Mouse (Mus musculus) CH12.LX (cell line): ENCODE measurements around the gene Ppp6r3. TPM values are rescaled to one million over a fixed set of nuclear protein-coding genes. Genes with fewer than 3 reads are reported as not detected.

Experiments
- DNase-seq: peaks from one replicate; pipeline ENCODE4 v3.0.0-alpha.2; 2013; ENCODE audit errors: extremely low read depth
- H3K27ac ChIP-seq: 2 replicates; pipeline ENCODE4 v1.5.1; 2012; ENCODE audit warnings: low read depth, mild to moderate bottlenecking, control low read depth, moderate library complexity; ENCODE audit not compliant: insufficient read depth
- H3K27me3 ChIP-seq: replicated peaks from 2 replicates; pipeline ENCODE3; 2012; ENCODE audit warnings: inconsistent platforms
- H3K36me3 ChIP-seq, 2 experiments: replicated peaks in 1 of 2; 2 replicates each; pipeline versions ENCODE3 to v1.6.1; 2012; ENCODE audit warnings: inconsistent platforms in 1 of 2, low read length in 1 of 2, mild to moderate bottlenecking in 1 of 2, mixed read lengths in 1 of 2, moderate library complexity in 1 of 2; ENCODE audit not compliant: control insufficient read depth in 1 of 2, insufficient read depth in 1 of 2
- H3K4me1 ChIP-seq, 2 experiments: 2 replicates each; pipeline ENCODE4 v1.6.1; 2012; ENCODE audit warnings: inconsistent platforms in 1 of 2, moderate library complexity in 1 of 2; ENCODE audit not compliant: insufficient read depth in 2 of 2, control insufficient read depth in 1 of 2
- H3K4me2 ChIP-seq: 2 replicates; pipeline ENCODE4 v1.6.1; 2012; ENCODE audit warnings: low read depth, mild to moderate bottlenecking, control low read depth; ENCODE audit not compliant: poor library complexity, insufficient read depth, severe bottlenecking
- H3K4me3 ChIP-seq, 3 experiments: fragments of 150-350 bp in 1 of 3; sonication (generic) in 1 of 3; replicated peaks in 1 of 3; 2 replicates each; pipeline versions ENCODE3 to v1.5.1; 2011 to 2012; ENCODE audit warnings: low read depth in 2 of 3, low read length in 2 of 3, mild to moderate bottlenecking in 2 of 3, moderate library complexity in 2 of 3, control low read depth in 1 of 3, improper control_type of control experiment in 1 of 3, inconsistent platforms in 1 of 3, mixed read lengths in 1 of 3; ENCODE audit not compliant: poor library complexity in 1 of 3
- H3K79me2 ChIP-seq: replicated peaks from 2 replicates; pipeline ENCODE4 v1.6.1; 2012; ENCODE audit warnings: mild to moderate bottlenecking, moderate library complexity; ENCODE audit not compliant: control insufficient read depth, poor library complexity, insufficient read depth, severe bottlenecking; ENCODE audit errors: extremely low read depth
- H3K9ac ChIP-seq: 2 replicates; pipeline ENCODE4 v1.6.1; 2012; ENCODE audit warnings: low read depth, mild to moderate bottlenecking, control low read depth, moderate library complexity; ENCODE audit not compliant: insufficient read depth
- H3K9me3 ChIP-seq: replicated peaks from 2 replicates; pipeline ENCODE3; 2012; ENCODE audit warnings: low read length, inconsistent platforms, mixed read lengths
- BHLHE40 ChIP-seq: IDR thresholded peaks from 2 replicates; pipeline ENCODE4 v1.6.1; 2011; ENCODE audit warnings: mild to moderate bottlenecking, low read depth, low read length, improper control_type of control experiment
- CTCF ChIP-seq, 2 experiments: IDR thresholded peaks in 1 of 2; conservative IDR thresholded peaks in 1 of 2; 2 replicates each; pipeline ENCODE4 v1.5.1; 2011 to 2012; ENCODE audit warnings: low read depth in 2 of 2, low read length in 2 of 2, improper control_type of control experiment in 1 of 2, inconsistent platforms in 1 of 2, mild to moderate bottlenecking in 1 of 2, moderate library complexity in 1 of 2
- ELF1 ChIP-seq: IDR thresholded peaks from 2 replicates; pipeline ENCODE4 v1.6.1; 2014; ENCODE audit warnings: low read depth, mild to moderate bottlenecking, inconsistent platforms, low read length, improper control_type of control experiment
- ETS1 ChIP-seq: conservative IDR thresholded peaks from 2 replicates; pipeline ENCODE4 v1.6.1; 2012; ENCODE audit warnings: low read depth, mild to moderate bottlenecking, inconsistent platforms, low read length, improper control_type of control experiment, moderate library complexity
- HCFC1 ChIP-seq: IDR thresholded peaks from 2 replicates; pipeline ENCODE4 v1.6.1; 2012; ENCODE audit warnings: low read depth, mild to moderate bottlenecking, inconsistent platforms, low read length, improper control_type of control experiment
- JUND ChIP-seq: conservative IDR thresholded peaks from 2 replicates; pipeline ENCODE4 v1.6.1; 2011; ENCODE audit warnings: low read depth, low read length, improper control_type of control experiment
- MAFK ChIP-seq: IDR thresholded peaks from 2 replicates; pipeline ENCODE4 v1.6.1; 2011; ENCODE audit warnings: low read length, improper control_type of control experiment; ENCODE audit not compliant: insufficient replicate concordance
- MAX ChIP-seq: IDR thresholded peaks from 2 replicates; pipeline ENCODE4 v1.6.1; 2011; ENCODE audit warnings: low read length, improper control_type of control experiment
- MEF2A ChIP-seq: IDR thresholded peaks from 2 replicates; pipeline ENCODE4 v1.6.1; 2014; ENCODE audit warnings: low read depth, mild to moderate bottlenecking, inconsistent platforms, low read length, improper control_type of control experiment, borderline replicate concordance
- MYC ChIP-seq: IDR thresholded peaks from 2 replicates; pipeline ENCODE4 v1.6.1; 2011; ENCODE audit warnings: low read depth, mild to moderate bottlenecking, improper control_type of control experiment, low read length
- POLR2AphosphoS2 ChIP-seq: IDR thresholded peaks from 2 replicates; pipeline ENCODE4 v1.6.1; 2011; ENCODE audit warnings: low read depth, low read length, improper control_type of control experiment
- RAD21 ChIP-seq: IDR thresholded peaks from 2 replicates; pipeline ENCODE4 v1.6.1; 2011; ENCODE audit warnings: low read depth, mild to moderate bottlenecking, low read length, improper control_type of control experiment, moderate library complexity
- RCOR1 ChIP-seq: conservative IDR thresholded peaks from 2 replicates; pipeline ENCODE4 v1.6.1; 2012; ENCODE audit warnings: low read depth, mild to moderate bottlenecking, inconsistent platforms, low read length, improper control_type of control experiment
- TCF12 ChIP-seq: IDR thresholded peaks from 2 replicates; pipeline ENCODE4 v1.6.1; 2014; ENCODE audit warnings: low read depth, mild to moderate bottlenecking, inconsistent platforms, low read length, improper control_type of control experiment
- ZC3H11A ChIP-seq: IDR thresholded peaks from 2 replicates; pipeline ENCODE4 v1.6.1; 2012; ENCODE audit warnings: low read depth, mild to moderate bottlenecking, inconsistent platforms, low read length, improper control_type of control experiment
- ZMIZ1 ChIP-seq: IDR thresholded peaks from 2 replicates; pipeline ENCODE4 v1.6.1; 2012; ENCODE audit warnings: low read depth, mild to moderate bottlenecking, inconsistent platforms, low read length, improper control_type of control experiment
- ZNF384 ChIP-seq: IDR thresholded peaks from 2 replicates; pipeline ENCODE4 v1.6.1; 2012; ENCODE audit warnings: low read depth, low read length, improper control_type of control experiment, inconsistent platforms
- dilution Hi-C: fragments of 300-500 bp; cut with MboI; formaldehyde crosslinking; loops from 2 replicates; pipeline ENCODE4 v1.14.3; 2020; ENCODE audit warnings: low sequenced_read_pairs; ENCODE audit not compliant: extremely low pct_unique_long_range_greater_than_20kb, extremely low pct_ligation_motif_present
- in situ Hi-C: fragments of 300-500 bp; cut with MboI; formaldehyde crosslinking; loops from 3 replicates; pipeline ENCODE4 v1.14.3; 2019; ENCODE audit warnings: low sequenced_read_pairs, low pct_ligation_motif_present, low pct_unique_long_range_greater_than_20kb, mixed read lengths
- polyA plus RNA-seq: library from polyadenylated mRNA; unstranded; fragments of >175 nt; gene quantifications from 2 replicates; pipeline ENCODE4 v1.2.1, GENCODE M21; 2012; ENCODE audit warnings: low read depth; ENCODE audit not compliant: insufficient read length
- total RNA-seq, 2 experiments: library from RNA; depleted of rRNA; stranded (reverse); fragments of 300-350 nt in 1 of 2; fragments of >200 nt in 1 of 2; gene quantifications; 2 replicates each; pipeline ENCODE4 v1.2.3; 2012 to 2014

The Ppp6r3 gene
- total and polyA plus RNA-seq, 3 experiments = 68.5 to 94.6 (median 72.3) TPM

GRCm38 (mm10) chr19:3620871-3621270 is 45.3 kb upstream of the Ppp6r3 start:
- H3K4me3 ChIP-seq = no peak overlapping the region
- TF ChIP-seq MYC = no peak
- TF ChIP-seq POLR2AphosphoS2 = no peak
- TF ChIP-seq CTCF (conservative IDR thresholded peaks at IDR 0.05 in 1 of 2, IDR thresholded peaks at IDR 0.05 in 1 of 2; ENCODE audit: low read depth in 2 of 2, low read length in 2 of 2) = no peak
- TF ChIP-seq MEF2A = no peak
- TF ChIP-seq ZNF384 = no peak
- no peak for TF ChIP-seq ETS1
- TF ChIP-seq TCF12 = no peak
- no peak for TF ChIP-seq BHLHE40
- in situ Hi-C loops = no loop called here
- no peaks in the 10 kb centered on the region for H3K4me1 ChIP-seq
- H3K27me3 ChIP-seq = peaks cover 2% of the 10 kb centered on the region
- no peak for DNase-seq
- H3K4me2 ChIP-seq = no peak overlapping the region
- H3K9me3 ChIP-seq = peaks cover 3% of the 10 kb centered on the region
- H3K36me3 ChIP-seq = no peaks in the 10 kb centered on the region
- H3K79me2 ChIP-seq = no peaks in the 10 kb centered on the region
- H3K27ac ChIP-seq = no peak overlapping the region
- dilution Hi-C loops = no loop called here
- H3K9ac ChIP-seq = no peak overlapping the region

DNA sequence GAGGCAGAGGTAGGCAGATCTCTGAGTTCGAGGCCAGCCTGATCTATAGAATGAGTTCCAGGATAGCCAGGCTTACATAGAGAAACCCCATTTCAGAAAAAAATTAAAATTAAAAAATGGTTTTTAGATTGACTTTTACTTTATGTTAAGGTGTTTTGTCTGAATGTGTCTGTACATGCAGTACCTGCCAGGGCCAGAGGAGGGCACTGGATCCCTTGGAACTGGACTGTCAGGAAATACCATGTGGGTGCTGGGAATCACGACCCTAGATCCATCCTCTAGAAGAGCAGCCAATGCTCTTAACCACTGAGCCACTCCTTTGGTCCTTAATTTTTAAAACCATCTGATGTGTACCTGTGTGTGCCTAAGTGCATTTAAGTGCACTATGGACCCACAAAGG is 43.8 kb upstream of the Ppp6r3 start:
- peaks cover 2% of the 10 kb centered on the region for H3K27me3 ChIP-seq
- in situ Hi-C loops = no loop called here
- H3K4me2 ChIP-seq = no peak overlapping the region
- H3K9ac ChIP-seq = no peak overlapping the region
- no peaks in the 10 kb centered on the region for H3K4me1 ChIP-seq
- no peak overlapping the region for H3K4me3 ChIP-seq
- peak; percentile 28 to 47; a peak in 3 of 4 replicates for TF ChIP-seq CTCF (conservative IDR thresholded peaks at IDR 0.05 in 1 of 2, IDR thresholded peaks at IDR 0.05 in 1 of 2; ENCODE audit: low read depth in 2 of 2, low read length in 2 of 2)
- TF ChIP-seq RAD21 = peak; percentile 18
- TF ChIP-seq ZMIZ1 = no peak
- no peak for TF ChIP-seq ELF1
- no peaks in the 10 kb centered on the region for H3K79me2 ChIP-seq
- H3K9me3 ChIP-seq = peaks cover 3% of the 10 kb centered on the region
- H3K36me3 ChIP-seq = no peaks in the 10 kb centered on the region
- DNase-seq = peak; percentile 4
- dilution Hi-C loops = no loop called here
- H3K27ac ChIP-seq = no peak overlapping the region

DNA sequence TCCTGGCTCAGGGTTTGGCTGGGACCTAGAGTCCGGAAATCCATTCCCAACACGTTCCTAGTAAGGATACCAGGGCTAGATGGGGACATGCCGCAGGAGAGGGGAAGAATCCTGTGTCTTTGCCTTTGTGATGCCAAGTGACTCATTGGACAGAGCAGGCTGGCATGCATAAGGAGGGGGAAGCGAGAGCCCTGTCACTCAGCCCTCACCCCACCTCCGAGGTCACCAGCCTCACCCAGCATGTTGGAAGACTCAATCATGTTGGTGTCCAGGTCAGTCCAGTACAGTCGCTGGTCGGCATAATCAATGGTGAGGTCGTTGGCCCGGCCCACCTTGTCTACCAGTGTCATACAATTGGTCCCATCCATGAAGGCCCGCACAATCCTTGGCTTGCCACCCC is 38.4 kb upstream of the Ppp6r3 start:
- in situ Hi-C loops = no loop called here
- H3K9ac ChIP-seq = no peak overlapping the region
- TF ChIP-seq RCOR1 = no peak
- TF ChIP-seq MAX = no peak
- no peak for TF ChIP-seq ZC3H11A
- TF ChIP-seq MAFK = no peak
- no peak for TF ChIP-seq HCFC1
- TF ChIP-seq JUND = no peak
- no peak for TF ChIP-seq RAD21
- dilution Hi-C loops = no loop called here
- H3K27me3 ChIP-seq = peaks cover 2% of the 10 kb centered on the region
- no peak for DNase-seq
- no peaks in the 10 kb centered on the region for H3K9me3 ChIP-seq
- H3K4me2 ChIP-seq = no peak overlapping the region
- no peaks in the 10 kb centered on the region for H3K4me1 ChIP-seq
- no peak overlapping the region for H3K4me3 ChIP-seq
- H3K36me3 ChIP-seq = no peaks in the 10 kb centered on the region
- H3K27ac ChIP-seq = no peak overlapping the region
- H3K79me2 ChIP-seq = no peaks in the 10 kb centered on the region
